Mouse (Mus musculus) brain, adult 2 months (tissue): ENCODE measurements around the gene BC049352.

Experiments used
- DNase-seq: peaks from one replicate; pipeline ENCODE4 v3.0.0; 2011; ENCODE audit warnings: low read depth, low spot score

Gene BC049352

DNA sequence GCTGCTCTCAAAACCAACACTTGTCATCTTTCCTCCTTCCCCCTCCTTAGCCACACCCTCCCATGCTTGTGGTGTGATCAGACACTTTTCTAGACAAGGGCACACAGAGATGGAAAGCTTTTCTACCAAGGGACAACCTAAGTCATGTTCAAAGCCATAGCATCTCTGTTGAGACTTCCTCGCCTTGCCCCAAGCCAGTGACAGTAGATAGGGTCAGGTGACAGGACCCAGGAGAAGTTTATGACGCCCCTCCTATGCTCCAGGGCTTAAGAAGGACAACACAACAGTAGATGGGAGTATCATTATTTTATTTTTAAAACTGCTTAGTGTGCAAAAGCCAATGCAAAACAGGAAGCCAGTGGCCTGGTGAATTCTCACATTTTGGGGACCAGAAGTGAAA is 65.7 kb downstream of the BC049352 start:
- no peak for DNase-seq

DNA sequence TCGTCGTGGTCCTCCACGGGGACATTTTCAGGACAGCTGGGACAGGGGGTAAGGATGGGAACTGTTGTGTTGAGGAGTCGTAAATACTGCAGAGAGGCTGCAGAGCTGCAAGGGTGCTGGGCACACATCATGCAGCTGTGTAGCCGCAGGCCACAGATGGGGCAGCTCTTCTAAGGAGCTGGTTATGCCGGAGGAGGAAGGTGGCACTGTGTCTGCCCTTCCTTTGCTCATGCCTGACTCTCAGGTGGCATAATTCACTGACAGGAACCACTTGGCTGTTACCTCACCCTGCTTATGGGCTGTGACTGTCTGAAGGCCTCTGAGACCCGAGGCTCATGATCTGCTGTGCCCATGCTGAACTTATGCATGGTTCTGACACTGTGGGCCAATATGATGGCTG is 68.5 kb downstream of the BC049352 start:
- DNase-seq: no peak

DNA sequence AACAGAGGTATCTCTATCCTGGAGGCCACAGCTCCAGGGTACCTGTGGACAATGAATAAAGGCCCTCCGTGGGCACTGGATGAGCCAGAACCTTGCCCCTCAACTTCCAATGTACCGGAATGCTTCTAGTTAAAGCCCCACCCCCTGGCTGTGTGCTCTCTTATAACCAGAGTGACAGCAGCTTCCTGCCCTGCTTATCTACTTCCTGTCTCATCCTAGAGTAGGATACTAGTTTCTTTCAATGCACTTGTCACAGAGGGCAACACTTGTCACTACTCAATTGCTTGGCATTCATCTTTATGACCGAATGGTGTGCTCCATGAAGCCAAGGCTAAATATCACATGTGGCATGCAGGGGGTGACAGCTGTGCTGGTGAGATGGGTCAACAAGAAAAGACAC is 69.5 kb downstream of the BC049352 start:
- no peak for DNase-seq

DNA sequence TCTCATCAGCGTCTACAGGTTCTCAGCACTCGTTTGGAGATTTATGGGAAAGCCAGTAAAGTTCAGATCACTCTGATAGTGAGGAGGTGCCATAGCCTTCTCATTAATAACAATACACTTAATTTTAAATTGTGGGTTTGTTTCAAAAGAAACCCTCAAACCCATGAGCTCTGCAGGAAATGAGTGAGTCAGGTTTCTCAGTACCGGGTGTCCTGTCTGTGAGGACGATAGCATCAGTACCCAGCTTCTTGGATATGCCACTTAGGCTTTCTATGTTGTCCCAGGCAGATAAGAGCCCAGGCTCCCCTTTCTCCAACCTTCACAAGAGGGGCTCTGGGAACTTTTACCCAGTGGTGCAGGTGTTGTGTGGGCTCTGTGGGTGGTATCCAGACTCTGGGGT is 70.2 kb downstream of the BC049352 start:
- DNase-seq: no peak

DNA sequence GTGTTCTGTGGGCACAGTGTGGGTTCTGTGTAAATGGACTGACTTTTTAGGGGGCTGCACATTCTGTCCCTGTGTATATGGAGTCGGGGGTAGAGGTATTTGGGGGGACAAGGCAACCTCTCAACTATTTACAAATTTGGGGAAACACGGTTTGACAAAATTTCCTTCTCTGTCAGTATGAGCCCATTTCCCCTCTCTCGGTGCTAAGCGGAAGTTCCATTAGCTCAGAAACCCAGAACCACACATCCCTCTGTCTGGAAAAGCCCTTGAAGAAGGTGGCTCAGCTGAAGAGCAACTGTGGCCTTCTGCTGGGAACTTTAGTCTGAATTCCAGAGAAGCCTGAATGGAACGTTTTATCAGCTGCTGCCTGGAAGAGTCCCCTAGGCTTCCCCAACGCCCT is 70.6 kb downstream of the BC049352 start:
- no peak for DNase-seq

DNA sequence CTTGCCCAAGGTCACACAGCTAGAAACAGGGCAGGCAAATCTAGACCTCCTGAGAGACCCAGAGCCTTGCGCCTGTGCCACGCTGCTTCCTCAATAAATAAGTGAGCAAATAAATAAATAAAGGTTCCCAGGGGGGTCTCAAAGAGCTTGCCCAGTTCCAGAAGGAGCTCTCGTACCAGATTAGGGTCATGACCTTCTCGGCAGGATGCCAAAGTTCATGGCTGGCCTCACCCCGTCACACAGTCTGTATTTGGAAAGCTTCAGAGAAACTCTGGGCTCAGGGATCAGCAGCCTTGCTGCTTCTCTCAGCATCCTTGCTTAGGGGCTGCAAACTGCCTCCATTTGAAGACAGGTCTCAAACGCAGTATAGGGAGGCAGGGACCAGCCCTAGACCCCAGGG is 72.2 kb downstream of the BC049352 start:
- no peak for DNase-seq

DNA sequence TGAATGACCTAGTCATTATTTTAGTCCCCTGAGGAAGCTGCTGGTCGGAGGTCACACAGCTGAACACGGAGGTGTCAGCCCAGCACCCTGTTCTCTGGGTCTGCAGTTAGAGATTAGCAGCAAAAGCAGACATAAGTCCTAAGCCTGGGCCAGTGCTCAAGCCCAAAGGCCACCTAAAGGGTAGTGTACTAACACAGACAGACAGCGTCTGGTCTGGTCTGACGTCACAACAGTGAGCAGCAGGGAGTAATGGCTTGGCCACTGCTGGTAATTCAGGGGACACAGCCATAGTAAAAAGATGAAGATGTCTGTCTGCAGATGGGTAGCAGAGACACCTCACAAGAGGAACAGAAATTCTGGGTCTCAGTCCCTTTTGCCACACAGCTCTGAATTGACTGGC is 72.8 kb downstream of the BC049352 start:
- no peak for DNase-seq

DNA sequence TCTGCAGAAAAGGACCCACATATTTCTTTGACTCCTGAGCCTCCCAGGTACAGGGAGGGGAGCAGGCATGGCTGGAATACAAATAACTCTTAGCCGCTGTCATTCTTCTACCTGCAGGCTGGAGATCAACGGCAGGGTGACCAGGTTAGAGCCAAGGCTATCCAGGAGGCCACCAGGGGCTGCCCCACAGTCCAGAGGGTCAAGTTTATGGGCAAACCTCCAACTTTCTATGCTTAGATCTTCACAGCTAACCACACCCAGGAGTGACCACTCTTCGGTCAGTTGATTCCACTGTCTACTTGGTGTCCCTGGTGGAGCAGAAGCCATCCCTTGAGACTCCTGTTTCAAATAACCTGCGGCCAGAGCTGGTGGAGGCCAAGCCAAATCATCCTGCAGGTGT is 73.6 kb downstream of the BC049352 start:
- no peak for DNase-seq

DNA sequence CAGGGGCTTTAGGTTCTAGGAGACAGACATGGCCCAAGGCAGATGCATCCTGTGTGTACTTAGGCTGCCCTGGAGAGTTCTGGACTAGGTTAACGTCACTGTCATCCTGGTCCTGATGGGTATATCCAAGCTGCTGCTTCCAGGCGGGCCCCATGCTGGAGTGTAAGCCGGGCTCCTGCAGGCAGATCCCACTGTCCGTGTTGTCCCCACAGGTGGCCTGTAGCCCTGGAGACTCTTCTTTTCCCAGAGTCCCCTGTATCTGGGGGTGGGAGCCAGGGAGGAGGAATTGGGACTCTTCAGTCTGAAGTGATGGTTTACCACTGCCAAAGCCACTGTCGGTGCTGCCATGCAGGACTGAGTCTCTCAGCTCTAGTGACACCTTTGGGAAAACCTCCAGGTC is 74.2 kb downstream of the BC049352 start:
- DNase-seq: no peak

DNA sequence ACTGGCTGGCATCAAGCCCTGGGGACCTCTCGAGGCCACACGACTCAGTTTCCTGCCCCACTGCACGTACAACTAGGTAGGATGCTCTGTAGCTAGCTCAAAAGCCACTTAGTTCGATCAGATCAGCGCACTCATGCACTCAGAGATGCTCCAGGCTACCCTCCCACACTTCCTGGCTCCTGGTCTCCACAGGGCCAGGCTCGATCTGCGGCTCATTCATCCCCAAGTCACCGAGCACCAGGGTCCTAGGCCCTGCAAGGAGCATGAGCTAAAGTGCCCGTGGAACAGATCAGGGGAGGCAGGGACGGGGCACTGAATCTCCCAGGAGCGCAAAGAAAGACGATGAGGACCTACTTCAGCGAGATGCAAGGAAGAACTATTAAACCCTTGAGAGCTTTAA is 77.3 kb downstream of the BC049352 start:
- DNase-seq: no peak

DNA sequence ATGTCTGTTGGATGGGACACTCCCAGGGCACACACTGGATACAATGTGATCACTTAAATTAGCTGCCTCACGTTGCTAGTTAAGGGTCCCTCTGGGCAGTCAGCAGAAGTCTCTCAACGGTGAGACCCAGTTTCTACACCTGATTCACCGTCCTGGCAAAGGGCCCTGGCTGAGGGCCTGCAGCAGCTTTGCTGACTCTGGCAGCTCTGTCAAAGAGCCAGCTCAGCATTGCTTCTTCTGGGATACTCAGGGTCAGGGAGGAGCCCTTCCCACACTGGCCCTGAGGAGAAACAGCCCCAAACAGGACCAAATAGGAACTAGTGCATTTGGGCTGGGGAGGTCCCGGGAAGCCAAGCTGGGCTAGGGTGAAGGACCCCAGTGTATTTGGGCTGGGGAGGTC is 79.7 kb downstream of the BC049352 start:
- peak; percentile 93 for DNase-seq

DNA sequence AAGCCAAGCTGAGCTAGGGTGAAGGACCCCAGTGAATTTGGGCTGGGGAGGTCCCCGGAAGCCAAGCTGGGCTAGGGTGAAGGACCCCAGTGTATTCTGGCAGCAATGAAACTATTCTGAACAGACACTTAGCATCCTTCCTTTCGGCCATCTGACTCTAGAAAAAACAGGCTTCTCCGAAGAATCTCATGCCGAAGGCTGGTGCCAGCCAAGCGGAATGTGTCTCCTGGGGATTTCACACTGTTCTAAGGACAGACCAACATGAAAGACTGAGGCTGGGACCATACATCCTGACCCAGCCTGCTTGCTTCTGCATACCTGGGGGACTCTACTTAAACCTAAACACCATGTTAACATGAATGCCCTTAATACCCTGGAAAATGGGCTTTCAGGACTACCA is 80.1 kb downstream of the BC049352 start:
- no peak for DNase-seq

DNA sequence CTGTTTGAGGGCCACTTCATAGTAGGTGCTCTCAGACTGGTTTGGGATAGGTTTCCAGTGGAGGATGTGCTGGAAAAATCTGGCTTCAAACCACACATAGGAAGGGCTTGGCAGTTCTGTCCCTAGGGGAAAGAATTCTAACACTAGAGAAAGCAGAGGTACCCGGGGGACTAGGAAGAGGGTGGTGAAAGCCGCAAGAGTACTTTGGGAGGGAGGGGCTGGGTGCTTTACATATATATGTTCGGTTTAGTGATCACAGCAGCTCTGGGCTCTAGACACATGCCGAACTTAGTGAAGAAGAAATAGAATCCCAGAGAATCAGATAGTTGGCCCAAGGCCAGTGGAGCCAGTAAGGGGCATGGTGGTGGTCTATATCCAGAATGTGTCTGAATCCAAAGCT is 85.3 kb downstream of the BC049352 start:
- no peak for DNase-seq

DNA sequence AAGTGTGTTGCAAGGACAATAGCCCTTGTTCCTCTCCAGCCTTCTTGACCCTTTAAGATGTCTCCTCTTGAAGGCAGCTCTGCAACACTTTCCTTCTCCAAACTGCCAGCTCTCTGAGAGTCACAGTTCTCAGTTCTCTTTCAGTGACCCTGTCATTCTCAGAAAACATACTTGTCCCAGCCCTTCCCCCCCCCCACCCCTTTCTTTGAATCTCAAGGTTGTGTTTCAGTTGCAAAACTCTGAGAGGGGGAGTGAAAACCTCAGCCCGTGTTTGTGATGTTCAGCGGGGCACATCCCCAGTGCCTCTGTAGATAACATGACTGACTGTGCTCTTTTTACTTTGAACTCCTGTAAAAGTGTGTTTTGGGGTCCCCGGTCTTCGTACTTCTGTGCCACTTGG is 86.3 kb downstream of the BC049352 start:
- no peak for DNase-seq

DNA sequence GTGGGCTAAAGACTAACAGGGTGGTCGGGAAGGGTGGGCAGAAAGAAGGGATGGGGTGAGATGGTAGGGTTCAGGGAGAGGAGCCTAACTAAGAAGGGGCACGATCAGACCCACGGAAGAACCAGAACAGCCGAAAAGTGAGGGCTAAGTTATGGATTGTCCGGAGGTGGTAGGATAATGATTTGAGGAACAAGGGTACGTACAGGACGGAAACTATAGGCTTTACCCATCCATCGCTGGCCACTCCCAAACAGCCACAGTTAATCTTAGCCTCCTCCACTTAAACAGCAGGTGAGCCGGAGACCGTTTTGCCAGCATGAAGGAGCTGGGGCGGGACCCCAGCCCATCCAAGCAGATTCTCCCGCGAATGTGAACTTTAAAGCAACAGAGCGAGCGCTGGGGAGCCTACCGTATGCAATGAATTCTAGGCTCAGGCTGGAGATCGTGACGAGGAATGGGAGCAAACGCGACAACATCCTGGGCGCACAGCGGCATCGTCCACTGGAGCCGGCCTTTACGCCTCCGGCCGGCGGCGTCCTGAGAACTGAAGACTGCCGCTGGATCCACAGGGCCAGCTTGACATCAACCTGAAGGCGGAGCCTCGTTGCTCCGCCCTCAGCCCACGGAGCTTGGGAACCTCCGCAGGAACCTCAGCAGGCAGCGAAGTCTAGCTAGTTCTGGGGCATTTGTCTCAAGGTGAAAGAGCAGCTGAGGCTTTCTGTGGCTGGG is 87.0 kb downstream of the BC049352 start, which contains the start of gene Il10ra:
Gene Il10ra (minus strand): TSS at position 553 of the 729 bp plus-strand sequence.
- DNase-seq: peak; percentile 81

DNA sequence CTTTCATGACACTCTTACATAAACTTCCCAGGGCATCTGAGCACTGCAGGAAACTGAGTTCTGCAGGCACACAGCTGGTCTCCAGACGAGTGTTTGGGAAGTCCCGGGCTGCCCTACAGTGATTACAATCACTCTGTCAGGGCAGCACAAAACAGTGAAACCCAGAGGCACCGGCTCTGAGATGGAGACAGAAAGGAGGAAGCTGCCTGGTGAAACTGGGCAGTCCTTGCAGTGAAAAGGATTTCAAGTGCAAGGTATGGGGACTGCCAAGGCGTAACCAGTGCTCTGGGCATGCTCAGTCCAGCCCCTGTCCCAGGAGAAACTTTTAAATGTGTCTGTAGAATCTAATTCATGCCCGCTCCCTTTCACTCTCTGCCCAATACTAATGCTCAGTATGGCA is 90.4 kb downstream of the BC049352 start:
- peak; percentile 21 for DNase-seq

DNA sequence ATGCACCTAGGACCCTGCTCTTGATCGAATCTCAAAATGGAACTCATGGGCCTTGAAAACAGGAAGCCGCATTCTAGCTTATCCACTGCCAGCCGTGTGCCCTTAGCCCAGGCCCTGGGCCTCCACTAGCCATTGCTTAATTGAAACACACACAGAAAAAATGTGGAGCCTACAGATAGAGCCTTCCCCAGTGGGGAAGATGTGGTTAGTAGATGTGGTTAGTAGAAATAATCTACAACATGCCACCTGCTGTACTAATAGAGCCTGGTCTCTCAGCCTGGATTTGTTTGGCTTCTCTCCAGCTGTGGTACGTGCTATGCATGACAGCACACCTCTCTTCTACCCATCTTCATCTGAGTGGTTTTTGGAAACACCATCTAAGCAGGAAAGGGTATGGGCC is 92.4 kb downstream of the BC049352 start:
- DNase-seq: no peak

DNA sequence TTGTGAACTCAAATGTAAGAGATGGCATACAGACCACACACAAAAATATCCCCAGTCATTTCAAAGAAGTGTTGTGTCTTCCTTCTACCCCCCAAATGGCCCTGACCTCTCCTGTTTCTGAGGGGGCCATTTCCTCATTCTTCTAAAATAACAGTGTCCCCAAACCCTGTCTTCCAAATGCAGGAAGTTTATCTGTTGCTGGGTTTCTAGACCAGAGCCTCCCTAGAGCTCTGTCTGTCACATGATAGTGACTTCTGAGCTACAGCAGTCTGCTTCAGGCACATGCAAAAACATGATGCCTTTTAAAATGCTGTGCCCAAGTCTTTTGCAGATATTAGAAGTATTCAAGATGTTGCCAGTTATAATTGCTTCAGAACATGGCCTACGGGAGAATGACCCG is 92.8 kb downstream of the BC049352 start:
- DNase-seq: peak; percentile 26

DNA sequence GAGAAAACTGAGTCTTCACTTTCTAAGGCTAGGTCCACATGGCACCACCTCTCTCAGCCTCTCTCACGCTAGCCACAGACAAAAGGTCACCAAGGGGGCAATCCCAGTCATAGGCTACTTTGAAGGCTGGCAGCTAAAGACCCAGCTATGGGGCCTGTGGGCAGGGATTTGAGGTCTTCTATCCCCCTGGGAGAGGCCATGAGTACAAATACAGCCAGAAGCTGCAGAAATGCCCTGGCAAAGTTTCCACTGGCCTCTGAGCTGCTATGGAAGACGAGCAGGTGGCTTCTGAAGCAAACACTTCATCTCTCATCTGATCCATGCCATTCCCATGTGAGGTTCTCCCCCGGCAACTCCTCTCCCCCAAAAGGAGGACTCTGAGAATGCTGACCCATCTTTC is 98.3 kb downstream of the BC049352 start:
- no peak for DNase-seq

DNA sequence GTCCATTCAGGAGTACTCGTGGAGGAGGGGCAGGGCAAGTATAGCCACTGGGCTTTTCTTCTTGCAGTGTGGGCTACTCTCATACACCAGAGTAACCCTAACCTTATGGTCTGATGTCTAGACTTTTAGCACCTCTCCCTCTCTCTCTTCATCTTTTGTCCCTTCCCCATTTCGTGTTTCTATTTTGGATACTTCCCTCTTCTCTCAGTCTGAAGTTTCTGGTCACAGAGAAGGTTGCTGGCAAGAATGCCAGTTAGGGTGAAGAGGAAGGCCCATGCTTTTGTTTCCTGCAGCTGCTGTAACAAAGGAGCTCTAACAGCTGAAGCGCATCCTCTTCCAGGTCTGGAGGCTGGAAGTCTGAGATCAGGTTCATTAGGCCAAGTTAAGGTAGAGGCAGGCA is 99.1 kb downstream of the BC049352 start:
- peak; percentile 26 for DNase-seq

DNA sequence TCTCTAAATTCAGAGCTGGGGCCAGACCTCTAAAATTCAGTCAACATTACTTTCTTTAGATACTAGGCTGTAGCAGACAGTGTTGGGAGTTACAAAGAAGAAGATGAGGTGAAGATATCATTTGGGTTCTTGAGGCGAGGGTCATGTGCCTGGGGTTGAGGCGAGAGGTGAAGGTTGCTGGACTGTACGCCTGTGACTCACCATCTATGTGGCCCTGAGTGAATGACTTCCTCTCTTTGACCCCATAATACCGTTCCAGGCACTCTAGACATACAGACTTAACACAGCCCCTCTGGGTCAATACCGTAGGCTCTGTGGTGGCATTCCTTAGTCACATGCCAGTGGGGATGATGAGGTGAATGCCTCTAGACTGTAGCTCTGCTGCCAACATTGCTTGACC is 100.7 kb downstream of the BC049352 start:
- DNase-seq: no peak

DNA sequence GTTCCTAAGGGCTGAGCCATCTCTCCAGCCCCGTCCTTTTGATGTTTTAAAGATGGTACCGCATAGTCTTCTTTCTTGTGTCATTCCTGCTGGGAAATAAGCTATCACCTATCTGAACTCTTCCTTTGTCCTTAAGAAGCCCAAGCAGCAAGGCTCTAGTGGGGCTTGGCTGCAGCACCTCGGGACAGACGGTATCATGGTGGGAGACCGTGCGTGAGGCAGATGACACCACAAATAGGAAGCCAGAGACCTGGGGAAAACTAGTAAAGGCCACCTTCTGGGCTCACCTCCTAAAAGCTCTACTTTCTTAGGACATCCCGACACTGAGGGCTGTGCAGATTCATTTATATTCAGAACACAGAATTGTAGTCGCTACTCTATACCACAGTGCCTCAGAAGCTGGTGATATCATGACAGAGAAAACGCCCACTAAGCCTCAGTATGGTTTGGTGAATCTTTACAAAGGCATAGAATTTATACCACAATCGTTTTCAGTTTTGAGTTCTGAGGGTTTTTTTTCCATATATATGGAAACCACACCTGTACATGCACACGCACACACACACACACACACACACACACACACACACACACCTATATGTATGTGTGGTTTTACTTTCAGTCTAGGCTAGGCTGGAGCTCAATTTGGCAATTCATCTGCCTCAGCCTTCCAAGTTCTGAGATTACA is 109.8 kb downstream of the BC049352 start:
- DNase-seq: peak; percentile 93

DNA sequence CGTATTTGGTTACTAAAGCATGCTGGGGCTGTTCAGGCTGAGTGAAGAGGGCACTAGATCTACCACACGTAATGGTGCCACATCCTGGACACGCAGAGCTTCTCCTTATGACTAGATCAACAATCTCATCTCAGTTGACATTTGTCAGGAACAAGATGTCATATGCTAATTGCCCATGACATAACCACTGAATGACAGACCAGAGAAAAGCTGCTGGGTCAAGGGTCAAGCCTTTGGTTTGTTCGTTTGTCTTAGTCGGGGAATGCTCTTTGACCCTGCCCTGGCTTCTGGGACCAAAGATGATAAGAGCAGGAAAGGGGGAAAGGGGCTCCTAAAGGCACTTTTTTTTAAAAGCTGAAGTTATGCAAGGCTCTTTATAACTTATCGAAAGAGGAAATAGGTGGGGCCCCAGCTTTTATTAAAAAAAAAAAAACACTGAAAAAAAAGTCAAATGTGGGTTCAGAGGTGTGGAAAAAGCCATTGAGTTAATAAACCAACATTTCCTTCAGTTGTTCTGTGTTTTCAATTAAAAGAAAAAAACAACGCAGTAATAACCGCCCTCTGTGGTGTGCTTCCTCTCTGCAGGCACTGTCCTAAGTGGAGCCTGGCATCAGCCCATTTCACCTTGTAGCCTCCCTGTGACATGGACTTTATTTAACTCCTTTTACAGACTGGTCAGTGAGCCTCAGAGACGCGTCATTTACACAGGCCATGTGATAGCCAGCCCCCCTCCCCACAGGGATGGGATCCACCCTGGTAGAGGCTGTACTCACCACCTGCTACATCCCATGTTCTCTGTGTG is 112.6 kb downstream of the BC049352 start:
- DNase-seq: no peak
